Mouse (Mus musculus): ENCODE data around the gene Sidt1. TPM values are rescaled to one million over a fixed set of nuclear protein-coding genes. Genes with fewer than 3 reads are reported as not detected.
"Not testable (repeated sequence)": the region's sequence is repeated elsewhere in the genome, so short reads cannot be mapped to it uniquely, and the experiment has no call there.

Gene Sidt1
- polyA plus RNA-seq, 1 experiment from 2014 or later, result 0.45 TPM

- no peaks in the 10 kb centered on the region for H3K27me3 ChIP-seq
- H3K9me3 ChIP-seq, result no peaks in the 10 kb centered on the region
- no peaks in the 10 kb centered on the region for H3K36me3 ChIP-seq
- H3K27ac ChIP-seq, result no peak overlapping the region
- no peak overlapping the region for H3K4me2 ChIP-seq (replicated peaks)
- no peak overlapping the region for H3K4me3 ChIP-seq
- ATAC-seq (ENCODE audit: insufficient number of reproducible peaks, insufficient read depth, low FRiP score, low TSS enrichment), result no peak
- H3K9ac ChIP-seq, result no peak overlapping the region
- no peaks in the 10 kb centered on the region for H3K4me1 ChIP-seq
- 78% methylated on average over 20 of the region's 20 CpGs for WGBS
Measured at GRCm38 (mm10) chr16:44299438-44300093, 33.4 kb downstream of the Sidt1 start.

- no peak for ATAC-seq (ENCODE audit: insufficient number of reproducible peaks, insufficient read depth, low FRiP score, low TSS enrichment)
- no peak overlapping the region for H3K4me2 ChIP-seq (replicated peaks)
- no peak overlapping the region for H3K4me3 ChIP-seq
- no peaks in the 10 kb centered on the region for H3K4me1 ChIP-seq
- H3K9me3 ChIP-seq, result no peaks in the 10 kb centered on the region
- H3K36me3 ChIP-seq, result no peaks in the 10 kb centered on the region
- H3K27me3 ChIP-seq, result no peaks in the 10 kb centered on the region
- H3K27ac ChIP-seq, result no peak overlapping the region
- no peak overlapping the region for H3K9ac ChIP-seq
Measured at GRCm38 (mm10) chr16:44293960-44294359, 39.0 kb downstream of the Sidt1 start.

- H3K4me1 ChIP-seq; ATAC-seq (ENCODE audit: insufficient number of reproducible peaks, insufficient read depth, low FRiP score, low TSS enrichment); H3K9ac ChIP-seq; H3K4me2 ChIP-seq (replicated peaks); H3K36me3 ChIP-seq; H3K27me3 ChIP-seq; H3K27ac ChIP-seq; H3K9me3 ChIP-seq; H3K4me3 ChIP-seq: not testable (repeated sequence)
- 95% methylated on average over 2 of the region's 2 CpGs for WGBS
Measured at GRCm38 (mm10) chr16:44292681-44293080, 40.3 kb downstream of the Sidt1 start.

GRCm38 (mm10) chr16:44289004-44289648 lies 43.9 kb downstream of the Sidt1 start:
- Histone ChIP-seq H3K36me3 (no peaks in the 10 kb centered on the region), H3K4me2 (replicated peaks) (no peak overlapping the region), H3K27ac (no peak overlapping the region), H3K4me1 (no peaks in the 10 kb centered on the region), H3K4me3 (no peak overlapping the region), H3K9me3 (no peaks in the 10 kb centered on the region), H3K9ac (no peak overlapping the region), H3K27me3 (no peaks in the 10 kb centered on the region)
- no peak for ATAC-seq (ENCODE audit: insufficient number of reproducible peaks, insufficient read depth, low FRiP score, low TSS enrichment)
- WGBS, result 68% methylated on average over 4 of the region's 4 CpGs

GRCm38 (mm10) chr16:44287356-44287950 lies 45.5 kb downstream of the Sidt1 start:
- ATAC-seq (ENCODE audit: insufficient number of reproducible peaks, insufficient read depth, low FRiP score, low TSS enrichment), result no peak
- 61% methylated on average over 7 of the region's 7 CpGs for WGBS

GRCm38 (mm10) chr16:44282614-44283325 lies 50.2 kb downstream of the Sidt1 start:
- Histone ChIP-seq H3K4me2 (replicated peaks) (no peak overlapping the region), H3K27me3 (no peaks in the 10 kb centered on the region), H3K27ac (no peak overlapping the region), H3K9me3 (no peaks in the 10 kb centered on the region), H3K9ac (no peak overlapping the region), H3K4me1 (no peaks in the 10 kb centered on the region), H3K4me3 (no peak overlapping the region), H3K36me3 (no peaks in the 10 kb centered on the region)
- ATAC-seq (ENCODE audit: insufficient number of reproducible peaks, insufficient read depth, low FRiP score, low TSS enrichment), result no peak
- 77% methylated on average over 5 of the region's 5 CpGs for WGBS

More at GRCm38 (mm10) chr16:44287356-44287950, 45.5 kb downstream of the Sidt1 start:
- Histone ChIP-seq H3K9ac (no peak overlapping the region), H3K36me3 (no peaks in the 10 kb centered on the region), H3K27ac (no peak overlapping the region), H3K4me3 (no peak overlapping the region), H3K4me1 (no peaks in the 10 kb centered on the region), H3K4me2 (replicated peaks) (no peak overlapping the region), H3K9me3 (no peaks in the 10 kb centered on the region), H3K27me3 (no peaks in the 10 kb centered on the region)

- WGBS, result 74% methylated on average over 3 of the region's 3 CpGs
- no peak overlapping the region for H3K4me2 ChIP-seq (replicated peaks)
- ATAC-seq (ENCODE audit: insufficient number of reproducible peaks, insufficient read depth, low FRiP score, low TSS enrichment), result no peak
Measured at GRCm38 (mm10) chr16:44282036-44282435, 51.0 kb downstream of the Sidt1 start.

GRCm38 (mm10) chr16:44280806-44281205 lies 52.2 kb downstream of the Sidt1 start:
- Histone ChIP-seq H3K4me1 (no peaks in the 10 kb centered on the region), H3K9me3 (no peaks in the 10 kb centered on the region), H3K27me3 (no peaks in the 10 kb centered on the region), H3K36me3 (no peaks in the 10 kb centered on the region), H3K4me2 (replicated peaks) (no peak overlapping the region), H3K4me3 (no peak overlapping the region), H3K27ac (no peak overlapping the region), H3K9ac (no peak overlapping the region)
- 53% methylated on average over 2 of the region's 2 CpGs for WGBS
- no peak for ATAC-seq (ENCODE audit: insufficient number of reproducible peaks, insufficient read depth, low FRiP score, low TSS enrichment)

More at GRCm38 (mm10) chr16:44282036-44282435, 51.0 kb downstream of the Sidt1 start:
- Histone ChIP-seq H3K36me3 (no peaks in the 10 kb centered on the region), H3K4me1 (no peaks in the 10 kb centered on the region), H3K9ac (no peak overlapping the region), H3K4me3 (no peak overlapping the region), H3K9me3 (no peaks in the 10 kb centered on the region), H3K27ac (no peak overlapping the region), H3K27me3 (no peaks in the 10 kb centered on the region)

- no peak overlapping the region for H3K9ac ChIP-seq
- no peak overlapping the region for H3K4me2 ChIP-seq (replicated peaks)
- H3K9me3 ChIP-seq, result no peaks in the 10 kb centered on the region
- H3K4me3 ChIP-seq, result no peak overlapping the region
- 94% methylated on average over 10 of the region's 10 CpGs for WGBS
- H3K36me3 ChIP-seq, result no peaks in the 10 kb centered on the region
- no peak overlapping the region for H3K27ac ChIP-seq
- ATAC-seq (ENCODE audit: insufficient number of reproducible peaks, insufficient read depth, low FRiP score, low TSS enrichment), result no peak
- H3K4me1 ChIP-seq, result no peaks in the 10 kb centered on the region
- H3K27me3 ChIP-seq, result no peaks in the 10 kb centered on the region
Measured at GRCm38 (mm10) chr16:44277212-44277611, 55.8 kb downstream of the Sidt1 start.

GRCm38 (mm10) chr16:44271371-44272038 lies 61.5 kb downstream of the Sidt1 start:
- no peak for ATAC-seq (ENCODE audit: insufficient number of reproducible peaks, insufficient read depth, low FRiP score, low TSS enrichment)
- H3K9ac ChIP-seq, result no peak overlapping the region
- 74% methylated on average over 9 of the region's 9 CpGs for WGBS

GRCm38 (mm10) chr16:44270606-44271005 lies 62.4 kb downstream of the Sidt1 start:
- WGBS, result 81% methylated on average over 5 of the region's 5 CpGs
- Histone ChIP-seq H3K9ac (no peak overlapping the region), H3K9me3 (no peaks in the 10 kb centered on the region), H3K4me3 (no peak overlapping the region), H3K4me1 (no peaks in the 10 kb centered on the region), H3K36me3 (no peaks in the 10 kb centered on the region), H3K27ac (no peak overlapping the region), H3K27me3 (no peaks in the 10 kb centered on the region), H3K4me2 (replicated peaks) (no peak overlapping the region)
- ATAC-seq (ENCODE audit: insufficient number of reproducible peaks, insufficient read depth, low FRiP score, low TSS enrichment), result no peak

More at GRCm38 (mm10) chr16:44271371-44272038, 61.5 kb downstream of the Sidt1 start:
- Histone ChIP-seq H3K4me1 (no peaks in the 10 kb centered on the region), H3K9me3 (no peaks in the 10 kb centered on the region), H3K4me3 (no peak overlapping the region), H3K27me3 (no peaks in the 10 kb centered on the region), H3K36me3 (no peaks in the 10 kb centered on the region), H3K27ac (no peak overlapping the region), H3K4me2 (replicated peaks) (no peak overlapping the region)
